Comparison of ENCODE assay signal across 12 mouse cellular contexts in genomic region chr10:128413076-128413475, GRCm38 (mm10). TPM values are rescaled to one million over a fixed set of nuclear protein-coding genes. Genes with fewer than 3 reads are reported as not detected.
DNase-seq lines count a peak whose midpoint lies in the region; ATAC-seq and TF ChIP-seq lines count a peak whose summit lies in the region.
"Had no signal": no experiment of that assay in that cellular context is flagged by ENCODE, and none has a peak within 500 bp of the region (broad histone marks: within the 10 kb centered on the region; RNA-seq: fewer than 3 reads in every experiment).

No protein-coding gene starts in this region.

- H3K4me3 ChIP-seq in heart, embryonic 12.5 days, result peak overlapping the region; percentile 86
- no peak overlapping the region for H3K4me3 ChIP-seq in ES-E14 (ENCODE audit: insufficient read depth in 1 of 2, low read depth in 1 of 2, low read length in 2 of 2, poor library complexity in 1 of 2, severe bottlenecking in 1 of 2)
- H3K4me3 ChIP-seq in hindbrain, embryonic 13.5 days, result peak overlapping the region; percentile 93
- peak overlapping the region; percentile 93 for H3K4me3 ChIP-seq in midbrain, embryonic 10.5 days

- no peak for ATAC-seq in heart, embryonic 12.5 days (ENCODE audit: insufficient number of reproducible peaks, low FRiP score)
- no peak for ATAC-seq in hindbrain, embryonic 13.5 days (ENCODE audit: low FRiP score)

- no peak for DNase-seq in heart, adult 11 months
- DNase-seq in ES-E14 (ENCODE audit: low read depth, low spot score), result no peak
- DNase-seq in midbrain, embryonic 10.5 days (ENCODE audit: low spot score), result no peak
- no peak for DNase-seq in spleen, postnatal 10 days (ENCODE audit: low spot score in 2 of 2)
- no peak for DNase-seq in layer of hippocampus, postnatal 36 days
- DNase-seq in left cerebral cortex, adult 8-10 months (ENCODE audit: low spot score in 2 of 2), result no peak
- DNase-seq: adrenal gland, adult 2 months; embryo, embryonic 11 days had no signal

- no peak overlapping the region for H3K27ac ChIP-seq in heart, embryonic 12.5 days (ENCODE audit: poor library complexity, severe bottlenecking)
- H3K27ac ChIP-seq in ES-E14 (ENCODE audit: insufficient read depth, low read depth, low read length, poor library complexity, severe bottlenecking), result no peak overlapping the region
- no peak overlapping the region for H3K27ac ChIP-seq in hindbrain, embryonic 13.5 days
- H3K27ac ChIP-seq in midbrain, embryonic 10.5 days (replicated peaks), result no peak overlapping the region

- in situ Hi-C loops in ES-E14 (cut with MboI; ENCODE audit: low sequenced_read_pairs in 2 of 2, unreplicated experiment in 2 of 2), result no loop called here

- H3K9me3 ChIP-seq in heart, embryonic 12.5 days (replicated peaks), result no peaks in the 10 kb centered on the region
- H3K9me3 ChIP-seq in ES-E14 (ENCODE audit: control insufficient read depth, insufficient read depth, low read depth, low read length), result no peaks in the 10 kb centered on the region
- no peaks in the 10 kb centered on the region for H3K9me3 ChIP-seq in hindbrain, embryonic 13.5 days
- no peaks in the 10 kb centered on the region for H3K9me3 ChIP-seq in midbrain, embryonic 10.5 days (replicated peaks)

- no peaks in the 10 kb centered on the region for H3K27me3 ChIP-seq in heart, embryonic 12.5 days (replicated peaks)
- no peaks in the 10 kb centered on the region for H3K27me3 ChIP-seq in hindbrain, embryonic 13.5 days
- no peaks in the 10 kb centered on the region for H3K27me3 ChIP-seq in midbrain, embryonic 10.5 days (ENCODE audit: low read depth, poor library complexity, severe bottlenecking)

- 67% methylated on average over 1 of the region's 1 CpGs for WGBS in heart, embryonic 12.5 days
- WGBS in hindbrain, embryonic 13.5 days, result 61% methylated on average over 1 of the region's 1 CpGs
- 77% methylated on average over 1 of the region's 1 CpGs for WGBS in midbrain, embryonic 10.5 days

- peak overlapping the region; percentile 84 for H3K4me2 ChIP-seq in heart, embryonic 12.5 days
- H3K4me2 ChIP-seq in hindbrain, embryonic 13.5 days, result peak overlapping the region; percentile 90

- H3K36me3 ChIP-seq in heart, embryonic 12.5 days, result peaks cover 41% of the 10 kb centered on the region
- H3K36me3 ChIP-seq in ES-E14 (ENCODE audit: control insufficient read depth, insufficient read depth, low read length, poor library complexity, severe bottlenecking), result peaks cover 14% of the 10 kb centered on the region
- peaks cover 42% of the 10 kb centered on the region for H3K36me3 ChIP-seq in hindbrain, embryonic 13.5 days
- H3K36me3 ChIP-seq in midbrain, embryonic 10.5 days, result peaks cover 54% of the 10 kb centered on the region

- peaks cover 49% of the 10 kb centered on the region for H3K4me1 ChIP-seq in heart, embryonic 12.5 days (replicated peaks)
- H3K4me1 ChIP-seq in ES-E14 (ENCODE audit: control insufficient read depth in 2 of 2, insufficient read depth in 2 of 2, low read length in 2 of 2, poor library complexity in 1 of 2), result peaks cover 2 to 5% of the 10 kb centered on the region in 2 experiments; a peak in 1 of 4 replicates
- peaks cover 51% of the 10 kb centered on the region for H3K4me1 ChIP-seq in hindbrain, embryonic 13.5 days (replicated peaks)
- peaks cover 47% of the 10 kb centered on the region for H3K4me1 ChIP-seq in midbrain, embryonic 10.5 days

- H3K9ac ChIP-seq in heart, embryonic 12.5 days, result no peak overlapping the region
- no peak overlapping the region for H3K9ac ChIP-seq in ES-E14 (ENCODE audit: insufficient read depth, low read depth, low read length, poor library complexity, severe bottlenecking)
- H3K9ac ChIP-seq in hindbrain, embryonic 13.5 days, result peak overlapping the region; percentile 96

TF ChIP-seq in ES-E14, 5 proteins besides CTCF, POLR2A, EP300 and RAD21:
- no peak for TF ChIP-seq HCFC1 (IDR thresholded peaks at IDR 0.05; ENCODE audit: borderline replicate concordance, insufficient read depth, low read length)
- peak; percentile 48; the same call in 1 of the 2 replicates for TF ChIP-seq ZNF384 (IDR thresholded peaks at IDR 0.05; ENCODE audit: low read depth, low read length)

RNA-seq across cellular contexts. Expression of gene Rnf41, which starts 1.6 kb away (rescaled TPM):
- polyA plus RNA-seq in heart, embryonic 12.5 days (2016; fragmentation: Nextera tagmentation; extraction: Ambion mirVana), result 27.7 and 29.9 TPM in 2 replicates
- total RNA-seq in ES-E14 (2012; rRNA removed), result 39.6 and 41.3 TPM in 2 replicates
- polyA plus RNA-seq in hindbrain, embryonic 13.5 days (2015; fragmentation: Nextera tagmentation; extraction: Ambion mirVana), result 81.9 and 83.8 TPM in 2 replicates
- polyA plus RNA-seq in midbrain, embryonic 10.5 days (2016; fragmentation: Nextera tagmentation; extraction: Ambion mirVana), result 42.0 and 49.2 TPM in 2 replicates
- 10 to 100 TPM; 74.4 to 76.3 TPM for total RNA-seq in layer of hippocampus, postnatal 36 days (2021)
- total RNA-seq in left cerebral cortex, adult 8-10 months (2022), result 10 to 100 TPM; 72.2 to 79.3 (median 73.4) TPM

RNA-seq across cellular contexts. Expression of gene Nabp2, which starts 1.8 kb away (rescaled TPM):
- polyA plus RNA-seq in heart, embryonic 12.5 days (2016; fragmentation: Nextera tagmentation; extraction: Ambion mirVana), result 57.3 and 57.9 TPM in 2 replicates
- total RNA-seq in ES-E14 (2012; rRNA removed), result 25.3 and 28.2 TPM in 2 replicates
- 126 and 139 TPM in 2 replicates for polyA plus RNA-seq in hindbrain, embryonic 13.5 days (2015; fragmentation: Nextera tagmentation; extraction: Ambion mirVana)
- polyA plus RNA-seq in midbrain, embryonic 10.5 days (2016; fragmentation: Nextera tagmentation; extraction: Ambion mirVana), result 149 and 151 TPM in 2 replicates
- total RNA-seq in layer of hippocampus, postnatal 36 days (2021), result 10 to 100 TPM; 91.6 to 92.0 TPM
- 10 to 100 TPM; 90.1 to 97.4 (median 94.1) TPM for total RNA-seq in left cerebral cortex, adult 8-10 months (2022)

RNA-seq across cellular contexts. Expression of gene Slc39a5, which starts 12.0 kb away (rescaled TPM):
- polyA plus RNA-seq in heart, embryonic 12.5 days (2016; fragmentation: Nextera tagmentation; extraction: Ambion mirVana), result 0.28 and 0.42 TPM in 2 replicates
- total RNA-seq in ES-E14 (2012; rRNA removed), result 0.36 and 0.53 TPM in 2 replicates
- not detected in 2 replicates for polyA plus RNA-seq in hindbrain, embryonic 13.5 days (2015; fragmentation: Nextera tagmentation; extraction: Ambion mirVana)
- 0.06 and 0.19 TPM in 2 replicates for polyA plus RNA-seq in midbrain, embryonic 10.5 days (2016; fragmentation: Nextera tagmentation; extraction: Ambion mirVana)
- total RNA-seq in layer of hippocampus, postnatal 36 days (2021), result not detected
- under 1 TPM in 3 of 4 experiments, not detected in 1; 0.27 to 0.61 (median 0.59) TPM for total RNA-seq in left cerebral cortex, adult 8-10 months (2022)
- total RNA-seq: adrenal gland, adult 2 months; hematopoietic stem cell, adult 5-6 weeks had no signal
- polyA plus RNA-seq: adrenal gland, adult 2 months; C2C12 had no signal

RNA-seq across cellular contexts. Expression of gene Ankrd52, which starts 36.2 kb away (rescaled TPM):
- 10.6 and 11.3 TPM in 2 replicates for polyA plus RNA-seq in heart, embryonic 12.5 days (2016; fragmentation: Nextera tagmentation; extraction: Ambion mirVana)
- total RNA-seq in ES-E14 (2012; rRNA removed), result 11.1 and 11.4 TPM in 2 replicates
- 11.7 and 12.9 TPM in 2 replicates for polyA plus RNA-seq in hindbrain, embryonic 13.5 days (2015; fragmentation: Nextera tagmentation; extraction: Ambion mirVana)
- 9.0 and 9.2 TPM in 2 replicates for polyA plus RNA-seq in midbrain, embryonic 10.5 days (2016; fragmentation: Nextera tagmentation; extraction: Ambion mirVana)
- total RNA-seq in layer of hippocampus, postnatal 36 days (2021), result 10 to 100 TPM; 55.6 to 59.6 TPM
- total RNA-seq in left cerebral cortex, adult 8-10 months (2022), result 10 to 100 TPM; 41.2 to 49.0 (median 44.8) TPM

RNA-seq across cellular contexts. Expression of gene Coq10a, which starts 44.3 kb away (rescaled TPM):
- 15.9 and 16.2 TPM in 2 replicates for polyA plus RNA-seq in heart, embryonic 12.5 days (2016; fragmentation: Nextera tagmentation; extraction: Ambion mirVana)
- total RNA-seq in ES-E14 (2012; rRNA removed), result 8.2 and 10.1 TPM in 2 replicates
- polyA plus RNA-seq in hindbrain, embryonic 13.5 days (2015; fragmentation: Nextera tagmentation; extraction: Ambion mirVana), result 31.1 and 37.6 TPM in 2 replicates
- 13.2 and 18.8 TPM in 2 replicates for polyA plus RNA-seq in midbrain, embryonic 10.5 days (2016; fragmentation: Nextera tagmentation; extraction: Ambion mirVana)
- total RNA-seq in layer of hippocampus, postnatal 36 days (2021), result 10 to 100 TPM; 51.2 to 52.8 TPM
- total RNA-seq in left cerebral cortex, adult 8-10 months (2022), result 10 to 100 TPM; 59.3 to 62.4 (median 61.5) TPM

Comparison
In these comparisons a context has a peak if more than half of its experiments do, and no peak if none do; other contexts are left out.
1. H3K4me3 ChIP-seq: peak in heart, embryonic 12.5 days (single experiment), hindbrain, embryonic 13.5 days (single experiment) and midbrain, embryonic 10.5 days (single experiment); none in ES-E14 (0 of 2).